Mouse (Mus musculus) forebrain, embryonic 14.5 days (tissue): ENCODE results near the gene Cfap100. TPM values are rescaled to one million over a fixed set of nuclear protein-coding genes. Genes with fewer than 3 reads are reported as not detected.

Experiments
- ATAC-seq: fragments of 200-750 bp; cut with Nextera tagmentation; 2 replicates; pipeline ENCODE4 v1.8.0; 2017; ENCODE audit warnings: mild to moderate bottlenecking, moderate library complexity
- DNase-seq: peaks from one replicate; pipeline ENCODE4 v3.0.0-alpha.2; 2015; ENCODE audit warnings: low spot score
- H3K27ac ChIP-seq: fragments of 300-500 bp; sonication (generic); 2 replicates; pipeline ENCODE4 v1.5.1; 2014; ENCODE audit warnings: low read depth, mild to moderate bottlenecking, control low read depth, low read length, moderate library complexity
- H3K27me3 ChIP-seq: fragments of 300-500 bp; sonication (generic); replicated peaks from 2 replicates; pipeline ENCODE4 v1.6.1; 2014; ENCODE audit warnings: low read length, control low read depth, mixed read lengths; ENCODE audit not compliant: control insufficient read depth, insufficient read depth
- H3K36me3 ChIP-seq: fragments of 300-500 bp; sonication (generic); 2 replicates; pipeline ENCODE4 v1.6.1; 2014; ENCODE audit warnings: low read length, control low read depth; ENCODE audit not compliant: control insufficient read depth, insufficient read depth
- H3K4me1 ChIP-seq: fragments of 300-500 bp; sonication (generic); 2 replicates; pipeline ENCODE4 v1.6.1; 2014; ENCODE audit warnings: antibody characterized with exemption, low read length, control low read depth; ENCODE audit not compliant: control insufficient read depth, insufficient read depth
- H3K4me2 ChIP-seq: fragments of 300-500 bp; sonication (generic); 2 replicates; pipeline ENCODE4 v1.6.1; 2014; ENCODE audit warnings: mild to moderate bottlenecking, control low read depth, low read length
- H3K4me3 ChIP-seq: fragments of 300-500 bp; sonication (generic); 2 replicates; pipeline ENCODE4 v1.5.1; 2014; ENCODE audit warnings: low read depth, low read length, control low read depth
- H3K9ac ChIP-seq: fragments of 300-500 bp; sonication (generic); 2 replicates; pipeline ENCODE4 v1.6.1; 2014; ENCODE audit warnings: mild to moderate bottlenecking, low read length, control low read depth, moderate library complexity
- H3K9me3 ChIP-seq: fragments of 300-500 bp; sonication (generic); replicated peaks from 2 replicates; pipeline ENCODE4 v1.6.1; 2016; ENCODE audit warnings: low read length, control low read depth, mixed read lengths; ENCODE audit not compliant: control insufficient read depth
- WGBS: fragments of 180-500 bp; shearing (Covaris S2); extraction: QIAGEN DNeasy Blood & Tissue Kit; methylation state at CpG from one replicate; pipeline ENCODE4 v1.1.7; 2014; 5-methylcytosine and 5-hydroxymethylcytosine counted together
- polyA plus RNA-seq: library from polyadenylated mRNA; unstranded; fragments of >200 nt; fragmentation: Nextera tagmentation; extraction: Ambion mirVana; gene quantifications from 2 replicates; pipeline ENCODE4 v1.2.1, GENCODE M21; 2014

Cfap100 gene
- polyA plus RNA-seq, 1 experiment from 2014 or later: 3.0 TPM

DNA sequence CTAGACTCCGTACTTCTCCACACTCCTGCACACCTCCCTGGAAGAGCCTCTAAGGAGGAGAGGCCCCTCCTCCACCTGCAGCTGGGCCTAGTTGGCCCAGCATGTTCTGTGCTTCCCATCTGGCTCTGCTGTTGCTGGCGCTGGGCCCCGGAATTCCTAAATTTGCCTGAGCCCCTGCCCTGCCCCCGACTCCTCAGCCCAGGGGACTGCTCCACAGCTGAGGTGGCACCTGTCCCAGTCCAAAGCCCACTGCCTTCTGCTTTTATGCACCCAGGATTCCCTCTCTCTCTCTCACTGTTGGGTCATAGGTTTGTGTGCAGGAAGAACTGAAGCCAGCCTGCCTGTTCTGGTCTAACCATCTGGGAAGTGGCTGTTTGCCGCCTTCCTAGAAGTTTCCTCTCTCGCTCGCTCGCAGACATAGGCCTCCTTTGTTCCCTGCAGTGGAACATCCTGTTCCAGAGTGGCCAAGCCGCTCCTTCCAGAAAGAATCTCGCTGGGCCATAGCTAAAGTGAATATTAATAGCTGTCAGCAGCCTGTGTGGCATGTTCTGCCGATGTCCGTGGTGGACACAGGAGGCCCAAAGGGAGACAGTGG lies 42.4 kb upstream of the Cfap100 start:
- 54% methylated on average over 12 of the region's 12 CpGs for WGBS
- DNase-seq (no peak), ATAC-seq (no peak)
- Histone ChIP-seq H3K27ac (no peak overlapping the region; the same call in 1 of the 2 replicates), H3K27me3 (no peaks in the 10 kb centered on the region), H3K9ac (no peak overlapping the region), H3K36me3 (0 out of 2 replicates have a peak, but pooled peaks cover 4% of the 10 kb centered on the region), H3K4me3 (no peak overlapping the region), H3K4me2 (no peak overlapping the region), H3K4me1 (no peaks in the 10 kb centered on the region), H3K9me3 (no peaks in the 10 kb centered on the region)

DNA sequence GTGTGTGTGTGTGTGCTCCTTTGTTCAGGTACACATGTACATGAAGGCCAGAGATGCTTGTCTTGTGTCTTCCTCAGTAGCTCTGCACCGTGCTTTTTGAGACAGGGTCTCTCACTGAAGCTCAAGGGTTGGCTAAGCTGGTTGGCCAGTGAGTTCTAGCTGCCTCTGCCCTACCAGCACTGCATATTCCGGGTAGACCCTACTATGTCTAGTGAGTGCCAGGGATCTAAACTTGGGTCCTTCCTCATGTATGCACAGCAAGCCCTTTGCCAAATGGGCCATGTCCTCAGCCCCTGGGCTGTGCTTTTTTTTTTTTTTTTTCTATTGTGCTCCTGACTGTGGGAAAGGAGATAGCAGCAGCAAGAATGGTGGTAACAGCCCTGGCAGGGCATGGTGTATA lies 41.7 kb upstream of the Cfap100 start:
- Histone ChIP-seq H3K36me3 (0 out of 2 replicates have a peak, but pooled peaks cover 4% of the 10 kb centered on the region), H3K4me1 (no peaks in the 10 kb centered on the region), H3K27me3 (no peaks in the 10 kb centered on the region), H3K9ac (no peak overlapping the region), H3K4me3 (no peak overlapping the region), H3K4me2 (no peak overlapping the region), H3K27ac (no peak overlapping the region), H3K9me3 (no peaks in the 10 kb centered on the region)
- WGBS: 86% methylated on average over 2 of the region's 2 CpGs
- no peak for DNase-seq
- ATAC-seq: no peak

DNA sequence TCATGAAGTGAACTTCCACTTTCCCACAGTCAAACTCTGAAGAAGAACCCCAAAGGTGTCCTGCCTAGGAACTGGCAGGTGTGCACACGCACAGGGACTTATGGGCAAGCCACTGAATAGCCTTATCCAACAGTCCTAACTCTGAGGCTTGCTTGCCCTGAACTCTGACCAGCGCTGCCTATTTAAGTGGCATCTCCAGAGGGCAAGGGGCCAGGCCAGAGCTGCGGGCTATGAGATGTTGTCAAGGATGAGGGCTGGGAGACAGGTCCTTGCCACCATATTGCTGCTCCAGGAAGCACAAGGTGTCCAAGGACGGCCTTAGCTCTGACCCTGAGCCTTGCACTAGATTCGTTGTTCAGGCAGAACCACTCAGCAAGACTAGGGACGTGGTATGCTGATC lies 40.4 kb upstream of the Cfap100 start:
- ATAC-seq (no peak), DNase-seq (no peak)
- no peaks in the 10 kb centered on the region for H3K27me3 ChIP-seq
- peaks cover 2% of the 10 kb centered on the region; the same call in 1 of the 2 replicates for H3K4me1 ChIP-seq
- H3K27ac ChIP-seq: no peak overlapping the region
- 0 out of 2 replicates have a peak, but pooled peaks cover 4% of the 10 kb centered on the region for H3K36me3 ChIP-seq
- H3K9me3 ChIP-seq: no peaks in the 10 kb centered on the region
- H3K4me3 ChIP-seq: no peak overlapping the region
- 89% methylated on average over 6 of the region's 6 CpGs for WGBS
- no peak overlapping the region for H3K9ac ChIP-seq
- H3K4me2 ChIP-seq: no peak overlapping the region

DNA sequence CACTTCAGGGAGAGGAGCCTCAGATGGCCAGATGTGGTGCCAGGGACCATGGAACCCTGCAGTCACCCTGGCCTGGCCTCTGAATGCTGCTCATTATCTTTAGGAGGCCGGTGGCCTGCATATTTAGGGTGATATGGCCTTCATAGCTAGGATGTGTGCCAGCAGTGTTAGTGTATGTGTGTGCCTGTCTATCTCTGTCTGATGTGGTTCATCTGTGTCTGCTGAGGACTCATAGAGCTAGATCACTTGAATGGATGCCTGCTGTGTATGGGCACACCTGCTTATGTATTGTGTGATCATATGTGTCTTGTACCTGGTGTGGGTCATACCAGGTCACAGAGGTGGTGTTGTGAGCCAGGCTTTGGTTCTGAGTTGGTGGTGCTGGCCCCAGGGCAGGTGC lies 39.6 kb upstream of the Cfap100 start:
- H3K27ac ChIP-seq: no peak overlapping the region
- no peak overlapping the region for H3K4me3 ChIP-seq
- H3K4me2 ChIP-seq: no peak overlapping the region
- DNase-seq (no peak), ATAC-seq (no peak)
- no peaks in the 10 kb centered on the region for H3K27me3 ChIP-seq
- no peaks in the 10 kb centered on the region for H3K9me3 ChIP-seq
- H3K4me1 ChIP-seq: peaks cover 8% of the 10 kb centered on the region
- 0 out of 2 replicates have a peak, but pooled peaks cover 4% of the 10 kb centered on the region for H3K36me3 ChIP-seq
- 89% methylated on average over 1 of the region's 1 CpGs for WGBS
- no peak overlapping the region for H3K9ac ChIP-seq

DNA sequence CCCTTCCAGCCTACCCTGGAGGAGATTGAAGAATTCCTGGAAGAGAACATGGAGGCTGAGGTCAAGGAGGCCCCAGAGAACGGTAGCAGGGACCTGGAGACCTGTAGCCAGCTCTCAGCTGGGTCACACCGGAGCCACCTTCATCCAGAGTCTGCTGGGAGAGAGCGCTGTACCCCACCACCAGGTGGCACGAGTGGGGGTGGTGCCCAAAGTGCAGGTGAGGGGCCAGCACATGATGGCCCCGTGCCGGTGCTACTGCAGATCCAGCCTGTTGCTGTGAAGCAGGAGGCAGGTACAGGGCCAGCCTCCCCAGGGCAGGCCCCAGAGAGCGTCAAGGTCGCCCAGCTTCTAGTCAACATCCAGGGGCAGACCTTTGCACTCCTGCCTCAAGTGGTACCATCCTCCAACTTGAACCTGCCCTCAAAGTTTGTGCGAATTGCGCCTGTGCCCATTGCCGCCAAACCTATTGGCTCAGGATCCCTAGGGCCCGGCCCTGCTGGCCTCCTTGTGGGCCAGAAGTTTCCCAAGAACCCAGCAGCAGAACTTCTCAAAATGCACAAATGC lies 38.3 kb upstream of the Cfap100 start:
- Histone ChIP-seq H3K4me2 (no peak overlapping the region), H3K9ac (no peak overlapping the region), H3K9me3 (no peaks in the 10 kb centered on the region), H3K4me1 (peaks cover 13% of the 10 kb centered on the region), H3K27me3 (no peaks in the 10 kb centered on the region), H3K36me3 (0 out of 2 replicates have a peak, but pooled peaks cover 4% of the 10 kb centered on the region), H3K4me3 (no peak overlapping the region), H3K27ac (no peak overlapping the region)
- DNase-seq (no peak), ATAC-seq (no peak)
- WGBS: 86% methylated on average over 12 of the region's 12 CpGs

DNA sequence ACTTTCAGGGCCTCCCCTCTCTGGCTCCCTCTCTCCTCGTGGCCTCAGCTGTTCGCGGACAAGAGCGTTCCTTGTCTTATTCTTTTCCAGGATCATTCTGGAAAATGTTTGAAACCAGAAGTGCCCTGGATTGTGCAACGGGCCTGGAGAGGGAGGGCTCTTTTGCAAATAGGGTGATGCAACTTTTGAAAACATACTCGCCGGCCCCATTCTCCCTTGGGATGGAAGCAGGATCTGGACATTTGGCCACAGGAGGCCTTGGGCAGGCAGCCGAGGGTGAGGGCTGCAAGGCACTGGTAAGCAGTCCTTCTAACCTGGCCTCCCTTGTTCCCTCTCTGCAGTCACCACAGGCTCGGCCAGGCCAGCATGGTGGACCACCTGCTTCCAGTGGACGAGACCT lies 37.5 kb upstream of the Cfap100 start:
- no peaks in the 10 kb centered on the region for H3K9me3 ChIP-seq
- 84% methylated on average over 10 of the region's 10 CpGs for WGBS
- H3K4me2 ChIP-seq: no peak overlapping the region
- peaks cover 13% of the 10 kb centered on the region for H3K4me1 ChIP-seq
- DNase-seq: no peak
- H3K27me3 ChIP-seq: no peaks in the 10 kb centered on the region
- H3K9ac ChIP-seq: no peak overlapping the region
- no peak overlapping the region for H3K4me3 ChIP-seq
- H3K36me3 ChIP-seq: 0 out of 2 replicates have a peak, but pooled peaks cover 4% of the 10 kb centered on the region
- no peak for ATAC-seq
- no peak overlapping the region for H3K27ac ChIP-seq

DNA sequence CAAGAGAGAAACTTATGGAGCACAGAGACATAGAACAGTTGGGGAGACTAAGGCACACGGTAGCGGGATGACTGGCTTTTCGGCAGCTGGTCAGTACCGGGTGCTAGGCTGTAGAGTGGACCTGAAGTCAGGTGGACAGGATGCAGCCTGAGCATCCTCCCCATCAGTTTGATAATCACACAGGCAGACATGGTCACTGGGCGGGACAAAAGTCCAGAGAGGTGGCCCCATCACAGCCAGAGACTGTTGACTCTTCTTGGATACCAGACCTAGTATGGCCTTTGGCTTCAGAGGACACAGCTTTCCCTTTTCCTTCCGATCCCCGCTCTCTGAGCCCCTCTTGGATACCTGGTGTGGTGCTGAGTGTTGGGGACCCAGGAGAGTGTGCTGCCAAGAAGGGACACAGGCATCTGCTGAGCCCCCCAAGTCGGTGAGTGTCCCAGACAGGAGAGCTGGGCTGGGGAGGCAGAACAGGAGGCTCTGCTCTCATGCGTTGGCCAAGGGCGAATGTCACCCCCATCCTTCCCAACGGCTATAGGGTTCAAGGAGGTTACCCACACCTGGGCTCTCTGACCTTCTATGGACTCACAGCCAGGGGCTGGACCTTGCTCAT lies 36.5 kb upstream of the Cfap100 start:
- Histone ChIP-seq H3K27ac (no peak overlapping the region), H3K4me2 (no peak overlapping the region), H3K9ac (no peak overlapping the region), H3K4me1 (peaks cover 13% of the 10 kb centered on the region), H3K4me3 (no peak overlapping the region), H3K27me3 (no peaks in the 10 kb centered on the region), H3K36me3 (0 out of 2 replicates have a peak, but pooled peaks cover 4% of the 10 kb centered on the region), H3K9me3 (no peaks in the 10 kb centered on the region)
- ATAC-seq (no peak), DNase-seq (no peak)
- 95% methylated on average over 11 of the region's 11 CpGs for WGBS

DNA sequence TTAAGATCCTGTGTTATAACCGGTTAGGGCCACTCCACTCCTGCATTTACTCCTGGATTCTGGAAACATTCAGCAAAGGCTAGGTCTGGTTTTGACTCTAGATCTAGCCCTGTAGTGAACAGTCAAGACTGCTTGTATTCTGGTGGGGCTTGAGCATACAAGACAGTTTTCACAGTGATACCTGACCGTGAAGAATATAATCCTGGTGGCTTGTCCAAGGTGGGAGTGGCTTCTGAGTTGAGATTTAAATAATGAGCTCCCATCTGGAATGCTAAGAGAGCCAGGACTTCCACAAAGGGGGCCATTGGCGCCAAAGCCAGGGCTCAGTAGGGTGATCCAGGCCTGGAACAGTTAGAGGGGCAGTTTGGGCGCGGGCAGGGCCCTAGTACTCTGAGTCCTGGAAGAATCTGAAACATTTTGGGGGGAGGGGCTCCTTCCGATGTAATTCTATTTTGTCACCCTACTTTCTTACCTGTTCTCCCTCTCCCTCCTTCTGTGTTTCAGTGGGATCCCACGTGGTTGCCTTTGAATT lies 35.4 kb upstream of the Cfap100 start:
- peaks cover 13% of the 10 kb centered on the region for H3K4me1 ChIP-seq
- H3K27ac ChIP-seq: no peak overlapping the region
- peak; percentile 34 for DNase-seq
- no peaks in the 10 kb centered on the region for H3K9me3 ChIP-seq
- H3K4me3 ChIP-seq: peak overlapping the region; percentile 68
- H3K4me2 ChIP-seq: peak overlapping the region; percentile 100
- 0 out of 2 replicates have a peak, but pooled peaks cover 4% of the 10 kb centered on the region for H3K36me3 ChIP-seq
- ATAC-seq: peak; percentile 16; the same call in 1 of the 2 replicates
- WGBS: 35% methylated on average over 7 of the region's 7 CpGs
- no peak overlapping the region for H3K9ac ChIP-seq
- no peaks in the 10 kb centered on the region for H3K27me3 ChIP-seq
